Mouse (Mus musculus) neural tube, embryonic 11.5 days (tissue): ENCODE data around the gene Ccdc88b. TPM values are rescaled to one million over a fixed set of nuclear protein-coding genes. Genes with fewer than 3 reads are reported as not detected.
A peak's percentile ranks its signal among the peaks of the same experiment; 100 is the strongest.

ENCODE experiments used
- ATAC-seq: fragments of 200-750 bp; cut with Nextera tagmentation; 2 replicates; pipeline ENCODE4 v1.8.0; 2017; ENCODE audit warnings: moderate number of reproducible peaks, mild to moderate bottlenecking, moderate TSS enrichment, moderate library complexity; ENCODE audit not compliant: insufficient read depth, low FRiP score, low TSS enrichment
- DNase-seq: peaks from one replicate; pipeline ENCODE4 v3.0.0-alpha.2; 2015; ENCODE audit warnings: low spot score
- H3K27ac ChIP-seq: fragments of 300-500 bp; sonication (generic); 2 replicates; pipeline ENCODE4 v1.5.1; 2014; ENCODE audit warnings: low read depth, mild to moderate bottlenecking, low read length
- H3K27me3 ChIP-seq: fragments of 300-500 bp; sonication (generic); 2 replicates; pipeline ENCODE4 v1.6.1; 2014; ENCODE audit warnings: mild to moderate bottlenecking, low read length, mixed read lengths; ENCODE audit not compliant: control insufficient read depth, insufficient read depth
- H3K36me3 ChIP-seq: fragments of 300-500 bp; sonication (generic); 2 replicates; pipeline ENCODE4 v1.6.1; 2014; ENCODE audit warnings: mild to moderate bottlenecking, low read length, moderate library complexity, mixed read lengths; ENCODE audit not compliant: control insufficient read depth, insufficient read depth
- H3K4me1 ChIP-seq: fragments of 300-500 bp; sonication (generic); 2 replicates; pipeline ENCODE4 v1.6.1; 2014; ENCODE audit warnings: low read length, mixed read lengths; ENCODE audit not compliant: control insufficient read depth, insufficient read depth
- H3K4me2 ChIP-seq: fragments of 300-500 bp; sonication (generic); 2 replicates; pipeline ENCODE4 v1.6.1; 2014; ENCODE audit warnings: low read depth, mild to moderate bottlenecking, moderate library complexity
- H3K4me3 ChIP-seq: fragments of 300-500 bp; sonication (generic); 2 replicates; pipeline ENCODE4 v1.5.1; 2014; ENCODE audit warnings: low read depth, low read length
- H3K9ac ChIP-seq: fragments of 300-500 bp; sonication (generic); 2 replicates; pipeline ENCODE4 v1.6.1; 2014; ENCODE audit warnings: mild to moderate bottlenecking, low read length
- H3K9me3 ChIP-seq: fragments of 300-500 bp; sonication (generic); 2 replicates; pipeline ENCODE4 v1.6.1; 2016; ENCODE audit warnings: low read length; ENCODE audit not compliant: control insufficient read depth
- whole genome bisulfite sequencing: fragments of 180-500 bp; shearing (Covaris S2); extraction: QIAGEN DNeasy Blood & Tissue Kit; methylation state at CpG from one replicate; pipeline ENCODE4 v1.1.7; 2014; 5-methylcytosine and 5-hydroxymethylcytosine counted together
- polyA plus RNA-seq: library from polyadenylated mRNA; unstranded; fragments of >200 nt; fragmentation: Nextera tagmentation; extraction: Ambion mirVana; gene quantifications from 2 replicates; pipeline ENCODE4 v1.2.1, GENCODE M21; 2014

The Ccdc88b gene
- polyA plus RNA-seq, 1 experiment from 2014 or later = 0.89 TPM

DNA sequence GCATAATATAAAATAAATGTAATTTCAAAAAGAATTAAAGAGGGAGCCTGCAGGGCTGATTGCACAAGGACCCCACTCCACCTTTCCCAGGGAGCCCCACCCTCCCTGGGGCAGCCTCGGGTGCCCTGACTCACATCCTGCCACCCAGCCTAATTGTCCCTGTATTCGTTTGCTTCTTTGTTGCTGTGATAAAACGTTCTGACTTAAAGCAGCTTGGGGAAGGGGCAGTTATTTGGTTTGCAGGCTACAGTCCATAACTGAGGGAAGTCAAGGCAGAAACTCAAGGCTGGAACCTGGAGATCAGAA lies 16.8 kb downstream of the Ccdc88b start:
- no peak overlapping the region for H3K4me3 ChIP-seq
- peaks cover 4% of the 10 kb centered on the region; the same call in 1 of the 2 replicates for H3K4me1 ChIP-seq
- H3K9me3 ChIP-seq = no peaks in the 10 kb centered on the region
- H3K27ac ChIP-seq = no peak overlapping the region
- WGBS = 16% methylated on average over 3 of the region's 3 CpGs
- no peak overlapping the region for H3K4me2 ChIP-seq
- no peaks in the 10 kb centered on the region for H3K36me3 ChIP-seq
- no peak for ATAC-seq
- H3K27me3 ChIP-seq = peaks cover 45% of the 10 kb centered on the region
- DNase-seq = no peak
- no peak overlapping the region for H3K9ac ChIP-seq

DNA sequence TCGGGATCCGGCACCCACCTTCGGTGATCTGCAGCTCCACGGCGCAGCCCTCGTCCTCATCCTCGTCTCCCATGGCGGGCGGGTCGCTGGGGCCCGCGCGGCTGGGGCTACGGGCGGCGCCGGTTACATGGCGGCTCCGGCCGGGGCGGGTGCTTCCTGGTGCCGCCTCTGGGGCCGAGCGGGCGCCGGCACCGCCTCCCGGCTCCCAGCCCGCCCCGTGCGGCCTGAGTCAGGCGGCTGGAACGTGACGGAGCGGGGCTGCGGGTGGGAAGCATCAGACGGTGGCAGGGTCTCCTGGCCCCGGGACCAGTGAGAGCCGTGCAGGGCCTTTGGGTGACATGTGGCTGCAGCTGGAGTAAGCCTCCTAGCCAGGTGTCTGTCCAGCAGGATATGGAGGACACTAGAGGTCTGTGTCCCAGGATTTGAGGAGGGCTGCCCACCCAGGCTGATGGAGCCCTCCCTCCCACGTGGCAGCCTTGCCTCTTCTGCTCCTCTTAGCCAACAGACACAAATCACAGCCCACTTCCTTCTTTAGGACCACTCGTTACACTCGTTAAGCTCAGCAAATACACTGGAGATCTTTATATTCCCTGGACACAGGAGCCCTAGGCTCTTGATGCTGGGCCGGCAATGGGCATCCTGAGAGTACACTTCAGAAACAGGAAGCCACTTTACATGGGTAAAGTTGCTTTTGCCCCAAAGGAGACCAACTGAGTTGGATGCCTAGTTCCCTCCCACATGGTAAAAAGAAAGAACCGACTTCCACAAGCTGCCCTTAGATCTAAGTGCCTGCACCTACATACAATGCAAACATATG lies 17.3 kb downstream of the Ccdc88b start, which contains the start of gene Rps6ka4:
Rps6ka4 (minus strand) TSS at position 162 of the 817 bp plus-strand sequence.
- 2% methylated on average over 32 of the region's 44 CpGs for WGBS
- peaks cover 45% of the 10 kb centered on the region for H3K27me3 ChIP-seq

GRCm38 (mm10) chr19:6839615-6840474 lies 18.2 kb downstream of the Ccdc88b start:
- H3K4me3 ChIP-seq = peak overlapping the region; percentile 58
- H3K4me2 ChIP-seq = peak overlapping the region; percentile 99
- ATAC-seq (peak; percentile 31; the same call in 1 of the 2 replicates), DNase-seq (peak; percentile 49)
- 2% methylated on average over 46 of the region's 46 CpGs for WGBS
- H3K9me3 ChIP-seq = no peaks in the 10 kb centered on the region
- no peaks in the 10 kb centered on the region for H3K36me3 ChIP-seq
- peaks cover 44% of the 10 kb centered on the region for H3K27me3 ChIP-seq
- H3K4me1 ChIP-seq = peaks cover 4% of the 10 kb centered on the region; the same call in 1 of the 2 replicates
- H3K27ac ChIP-seq = no peak overlapping the region
- H3K9ac ChIP-seq = peak overlapping the region; percentile 66

More for the DNA sequence above, 17.3 kb downstream of the Ccdc88b start, which contains the start of gene Rps6ka4:
- Histone ChIP-seq H3K36me3 (no peaks in the 10 kb centered on the region), H3K9ac (peak within 1 kb of the TSS; percentile 66), H3K9me3 (no peaks in the 10 kb centered on the region), H3K4me1 (peaks cover 4% of the 10 kb centered on the region; the same call in 1 of the 2 replicates), H3K27ac (no peak within 1 kb of the TSS), H3K4me2 (peak within 1 kb of the TSS; percentile 99), H3K4me3 (peak within 1 kb of the TSS; percentile 58)
- peak; percentile 58 for ATAC-seq
- peak; percentile 71 for DNase-seq

DNA sequence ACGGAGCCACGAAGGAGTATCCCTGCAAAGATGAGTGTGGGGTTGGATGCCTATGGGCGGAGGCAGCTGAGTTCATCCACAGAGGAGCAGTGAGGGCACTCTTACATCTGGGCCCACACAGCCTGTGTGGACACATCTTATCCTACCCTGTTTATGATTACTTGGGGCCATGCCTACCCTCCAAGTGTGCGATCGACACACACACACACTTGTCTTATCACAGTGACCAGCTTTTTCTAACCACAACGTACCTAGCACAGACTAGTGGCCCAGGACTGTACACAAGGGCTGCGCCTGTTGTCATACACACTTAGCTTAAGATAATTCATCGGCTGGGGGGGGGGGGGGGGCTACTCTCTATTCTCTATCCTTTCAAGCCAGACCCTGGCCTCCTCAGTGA lies 25.6 kb downstream of the Ccdc88b start:
- H3K27me3 ChIP-seq = peaks cover 40% of the 10 kb centered on the region
- H3K4me1 ChIP-seq = peaks cover 17% of the 10 kb centered on the region
- 91% methylated on average over 8 of the region's 8 CpGs for WGBS
- H3K27ac ChIP-seq = no peak overlapping the region
- no peaks in the 10 kb centered on the region; the same call in 1 of the 2 replicates for H3K36me3 ChIP-seq
- H3K4me2 ChIP-seq = no peak overlapping the region
- ATAC-seq = no peak
- no peak for DNase-seq
- no peak overlapping the region for H3K9ac ChIP-seq
- no peak overlapping the region for H3K4me3 ChIP-seq
- no peaks in the 10 kb centered on the region for H3K9me3 ChIP-seq

DNA sequence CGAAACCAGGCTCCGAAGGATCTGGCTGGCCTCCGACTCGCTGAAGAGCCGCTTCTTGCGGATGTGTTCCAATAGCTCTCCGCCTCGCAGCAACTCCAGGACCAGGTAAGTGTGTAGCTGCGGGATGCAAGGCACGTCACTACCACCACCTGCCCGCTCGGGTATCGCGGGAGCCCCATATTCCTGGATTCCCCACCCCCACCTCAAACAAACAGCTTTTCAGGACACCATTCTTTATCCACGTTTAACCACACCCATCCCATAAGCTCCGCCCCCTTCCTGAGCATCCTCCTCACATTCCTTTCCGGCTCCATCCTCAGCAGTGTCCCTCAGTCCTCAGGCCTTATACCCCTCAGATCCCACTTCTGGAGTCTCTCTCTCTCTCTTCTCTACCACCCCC lies 26.7 kb downstream of the Ccdc88b start:
- H3K36me3 ChIP-seq = no peaks in the 10 kb centered on the region; the same call in 1 of the 2 replicates
- peaks cover 40% of the 10 kb centered on the region for H3K27me3 ChIP-seq
- peak overlapping the region; percentile 0; the same call in 1 of the 2 replicates for H3K9ac ChIP-seq
- H3K9me3 ChIP-seq = no peaks in the 10 kb centered on the region
- ATAC-seq (no peak), DNase-seq (peak; percentile 29)
- 2% methylated on average over 17 of the region's 17 CpGs for WGBS
- peaks cover 17% of the 10 kb centered on the region for H3K4me1 ChIP-seq
- H3K27ac ChIP-seq = no peak overlapping the region
- H3K4me2 ChIP-seq = peak overlapping the region; percentile 46
- H3K4me3 ChIP-seq = peak overlapping the region; percentile 26

DNA sequence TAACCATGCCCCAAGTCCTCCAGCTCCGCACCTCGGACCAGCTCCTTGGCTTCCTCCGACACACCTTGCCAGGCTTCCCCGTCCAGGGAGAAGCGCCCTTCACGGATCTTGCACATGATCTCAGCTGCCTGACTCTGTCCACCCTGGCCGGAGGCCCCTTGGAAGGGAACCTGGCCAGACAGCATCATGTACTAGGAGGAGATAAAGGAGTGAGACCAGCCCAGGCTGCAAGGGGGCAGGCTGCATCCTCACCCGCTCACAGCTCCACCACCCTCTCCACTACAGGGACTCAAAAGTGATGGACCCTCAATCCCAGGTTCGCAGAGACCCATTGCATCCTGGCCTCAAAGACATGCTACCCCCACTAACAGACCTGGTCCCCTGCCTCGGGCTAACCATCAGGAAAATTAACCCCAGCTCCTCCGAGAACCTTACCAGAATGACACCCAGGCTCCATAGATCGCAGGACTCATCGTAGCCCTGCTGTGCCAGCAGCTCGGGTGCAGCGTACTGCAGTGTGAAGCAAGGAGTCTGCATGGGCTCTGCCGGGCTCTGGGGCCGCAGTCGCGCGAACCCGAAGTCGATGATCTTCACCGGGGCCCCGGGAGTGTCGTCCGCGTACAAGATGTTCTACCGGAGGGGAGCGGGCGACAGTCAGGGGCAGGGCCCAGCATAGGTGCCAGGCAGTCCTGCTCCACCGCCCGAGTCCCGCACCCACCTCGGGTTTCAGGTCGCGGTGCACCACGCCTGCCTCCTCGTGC lies 27.3 kb downstream of the Ccdc88b start:
- ATAC-seq = no peak

GRCm38 (mm10) chr19:6829870-6830555 lies 28.0 kb downstream of the Ccdc88b start:
- Histone ChIP-seq H3K4me3 (peak overlapping the region; percentile 26), H3K27me3 (peaks cover 40% of the 10 kb centered on the region), H3K27ac (no peak overlapping the region), H3K4me2 (peak overlapping the region; percentile 46), H3K4me1 (peaks cover 17% of the 10 kb centered on the region), H3K9ac (no peak overlapping the region), H3K9me3 (no peaks in the 10 kb centered on the region), H3K36me3 (no peaks in the 10 kb centered on the region; the same call in 1 of the 2 replicates)
- ATAC-seq (0 out of 2 replicates have a peak, but pooled peaks have one; percentile 6), DNase-seq (peak; percentile 46)
- WGBS = 1% methylated on average over 46 of the region's 48 CpGs

More for the DNA sequence above, 27.3 kb downstream of the Ccdc88b start:
- Histone ChIP-seq H3K4me3 (peak overlapping the region; percentile 26), H3K9ac (peak overlapping the region; percentile 0; the same call in 1 of the 2 replicates), H3K4me1 (peaks cover 17% of the 10 kb centered on the region), H3K36me3 (no peaks in the 10 kb centered on the region; the same call in 1 of the 2 replicates), H3K27me3 (peaks cover 40% of the 10 kb centered on the region), H3K9me3 (no peaks in the 10 kb centered on the region), H3K27ac (no peak overlapping the region), H3K4me2 (peak overlapping the region; percentile 46)
- DNase-seq = no peak
- WGBS = 2% methylated on average over 38 of the region's 38 CpGs
